Mouse (Mus musculus) skeletal muscle tissue, adult 2 months (tissue): ENCODE results near the gene Tmem81.
"Not testable (repeated sequence)": the region's sequence is repeated elsewhere in the genome, so short reads cannot be mapped to it uniquely, and the experiment has no call there.

Experiments
- DNase-seq: peaks from one replicate; pipeline ENCODE4 v3.0.0-alpha.2; 2012; ENCODE audit warnings: low read depth, low spot score

Gene Tmem81

GRCm38 (mm10) chr1:132506058-132506457, at the start of gene Tmem81:
TSS of gene Tmem81 (plus strand) at chr1:132506230.
- DNase-seq = no peak

DNA sequence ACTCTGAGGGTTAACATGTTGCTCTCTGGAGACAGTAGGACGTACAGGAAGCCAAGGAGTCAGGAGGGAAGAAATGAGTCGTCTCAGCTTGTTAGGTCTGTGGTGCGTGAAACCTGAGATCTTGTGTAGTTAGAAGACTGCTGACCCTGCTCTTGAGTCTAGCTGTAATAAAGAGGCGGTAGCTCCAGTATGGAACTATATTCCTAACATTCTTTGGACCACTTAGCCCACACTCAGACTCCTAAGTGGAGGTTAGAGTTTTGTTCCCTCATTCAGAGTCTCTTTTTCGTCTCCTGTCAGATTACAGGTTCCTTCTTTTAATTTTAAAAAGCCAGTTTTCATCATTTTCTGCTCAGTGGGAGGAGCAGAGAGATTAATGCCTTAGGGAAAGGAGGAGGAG, 41.4 kb upstream of the Tmem81 start:
- DNase-seq = no peak

DNA sequence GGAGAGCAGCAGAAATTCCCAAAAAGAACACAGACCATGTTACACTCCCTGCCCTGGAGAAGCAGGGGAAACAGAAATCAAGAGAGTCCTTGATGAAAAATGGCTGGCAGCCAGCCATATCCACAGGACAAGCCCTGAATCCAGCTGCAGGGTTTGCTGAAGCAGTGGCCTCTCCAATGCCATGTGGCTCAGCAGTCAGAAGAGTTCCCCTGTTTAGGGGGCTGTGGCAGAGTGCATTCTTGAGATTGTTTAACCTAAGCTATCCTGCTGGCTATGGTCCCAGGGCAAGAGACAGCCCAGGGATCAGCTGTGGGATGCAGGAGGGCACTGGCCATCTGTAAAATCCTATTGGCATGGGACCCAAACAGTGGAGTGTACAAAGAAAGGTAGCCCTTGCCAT, 37.1 kb upstream of the Tmem81 start:
- no peak for DNase-seq

- no peak for DNase-seq
Observed at GRCm38 (mm10) chr1:132469519-132469918, 36.5 kb upstream of the Tmem81 start.

DNA sequence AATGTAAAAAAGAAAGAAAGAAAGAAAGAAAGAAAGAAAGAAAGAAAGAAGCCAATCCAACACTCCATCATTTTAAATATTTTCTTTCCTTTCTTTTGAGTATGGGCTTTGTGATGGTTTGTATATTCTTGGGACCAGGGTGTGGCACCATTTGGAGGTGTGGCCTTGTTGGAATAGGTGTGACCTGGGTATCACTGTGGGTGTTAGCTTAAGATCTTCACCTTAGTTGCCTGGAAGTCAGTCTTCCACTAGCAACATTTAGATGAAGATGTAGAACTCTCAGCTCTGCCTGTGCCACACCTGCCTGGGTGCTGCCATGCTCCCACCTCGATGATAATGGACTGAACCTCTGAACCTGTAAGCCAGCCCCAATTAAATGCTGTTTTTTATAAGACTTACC, 36.0 kb upstream of the Tmem81 start:
- not testable (repeated sequence) for DNase-seq

DNA sequence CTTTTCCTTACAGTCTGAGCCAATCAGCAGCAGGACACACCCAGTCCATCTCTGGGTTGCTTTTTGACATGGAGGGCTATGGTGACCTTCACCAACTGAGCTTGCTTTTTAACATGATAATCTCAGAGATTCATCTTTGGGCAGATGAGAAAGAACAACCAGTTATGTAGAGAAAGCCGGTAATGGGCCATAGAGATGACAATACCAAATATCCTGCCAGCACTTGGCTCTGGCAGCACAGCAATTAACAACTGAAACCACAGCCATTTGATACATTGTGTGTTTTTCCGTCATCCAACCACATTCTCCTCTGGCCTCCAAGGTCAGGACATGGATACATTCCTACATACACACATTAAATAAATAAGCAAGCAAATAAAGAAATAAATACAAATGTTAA, 35.0 kb upstream of the Tmem81 start:
- DNase-seq = no peak

- no peak for DNase-seq
Observed at GRCm38 (mm10) chr1:132471499-132471898, 34.5 kb upstream of the Tmem81 start.

GRCm38 (mm10) chr1:132472537-132472936, 33.5 kb upstream of the Tmem81 start:
- DNase-seq = no peak

DNA sequence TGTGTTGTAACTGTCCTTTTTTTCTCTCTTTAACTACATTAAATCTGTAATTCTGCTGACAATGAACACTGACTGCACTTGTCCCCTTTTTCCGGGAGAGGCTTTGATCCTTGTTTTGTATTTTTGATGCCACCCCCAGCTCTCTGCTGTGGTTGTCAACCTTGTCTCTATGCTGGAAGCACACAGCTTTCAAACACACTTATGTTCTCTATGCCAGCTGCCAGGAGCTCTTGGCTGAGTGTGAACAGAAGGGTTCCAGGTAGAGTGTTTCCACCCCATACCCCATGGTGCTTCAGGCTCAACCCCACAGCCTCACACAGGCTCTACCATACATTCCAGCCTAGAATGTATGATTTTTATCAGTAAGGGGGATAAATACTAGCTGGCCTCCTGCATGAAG, 31.5 kb upstream of the Tmem81 start:
- DNase-seq = no peak

DNA sequence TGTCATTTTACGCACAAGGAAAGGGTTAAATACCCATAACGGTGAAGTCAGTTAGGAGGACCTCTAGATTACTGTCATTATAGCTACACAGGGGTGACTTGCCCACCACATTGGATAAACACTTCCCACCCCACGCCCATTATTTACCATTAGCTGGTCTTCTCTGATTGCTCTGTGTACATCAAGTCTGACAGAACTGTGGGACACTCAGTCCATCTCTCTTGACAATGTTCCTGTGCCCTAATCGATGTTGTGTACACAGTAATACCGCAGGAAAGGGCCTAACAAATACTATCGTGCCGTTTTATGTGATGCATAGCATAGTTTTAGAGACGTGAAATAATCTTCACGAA, 29.5 kb upstream of the Tmem81 start:
- no peak for DNase-seq

DNA sequence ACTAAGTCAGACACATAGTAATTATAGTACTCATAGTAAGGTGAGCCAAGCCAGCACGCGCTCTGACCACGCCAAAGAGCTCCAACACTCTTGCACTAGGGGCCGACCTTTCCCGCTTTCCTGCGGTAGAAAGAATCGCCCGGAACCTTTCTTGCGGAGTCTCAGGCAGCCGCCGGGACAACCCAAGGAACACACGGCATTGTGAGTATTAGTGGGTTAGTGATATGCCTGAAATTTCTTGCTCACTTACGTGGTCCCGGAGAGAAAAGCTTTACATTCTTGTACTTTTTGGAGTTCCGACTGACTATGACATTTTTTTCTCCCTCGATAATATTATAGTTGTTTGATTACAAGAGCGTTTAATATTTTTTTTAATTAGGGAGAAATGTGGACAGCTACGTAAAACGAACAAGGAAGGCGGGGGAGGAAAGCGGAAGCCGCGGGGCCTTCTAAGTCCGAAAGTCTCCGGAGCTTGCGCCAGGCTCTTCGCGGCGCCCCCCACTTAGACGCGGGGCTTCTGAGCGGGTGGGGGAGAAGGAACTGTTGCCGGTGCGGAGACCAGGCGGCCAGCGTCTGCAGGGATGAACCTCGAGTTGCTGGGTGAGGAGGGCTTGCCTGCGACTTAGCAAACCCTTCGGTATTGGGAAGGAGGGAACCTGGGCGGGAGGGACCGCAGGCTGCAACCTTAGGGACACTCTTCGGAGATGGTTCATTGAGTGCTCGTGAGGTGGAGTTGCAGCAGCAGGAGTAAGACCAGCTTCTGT, 28.9 kb upstream of the Tmem81 start, which contains the start of gene Rbbp5:
TSS of gene Rbbp5 (plus strand) at position 438 of the 764 bp plus-strand sequence.
- peak; percentile 84 for DNase-seq

- DNase-seq = no peak
Observed at GRCm38 (mm10) chr1:132479438-132479837, 26.6 kb upstream of the Tmem81 start.

DNA sequence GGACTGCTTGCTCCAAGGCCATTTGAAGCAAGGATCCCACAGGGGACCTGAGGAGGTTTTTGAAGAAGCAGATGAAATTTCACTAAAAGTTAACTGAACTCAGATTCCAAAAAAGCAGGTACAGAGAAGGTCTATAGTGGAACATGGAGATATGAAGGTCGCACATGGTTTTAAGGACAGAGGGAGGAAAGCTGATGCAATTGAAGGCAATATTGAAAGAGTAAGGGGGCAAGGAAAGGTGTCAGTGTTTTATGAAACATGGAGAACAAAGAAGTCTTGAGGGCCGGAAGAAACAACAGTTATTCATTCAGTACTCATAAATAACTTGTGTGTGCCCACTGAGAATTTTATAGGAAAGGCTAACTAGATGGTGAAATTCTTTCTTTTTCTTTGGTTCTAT, 24.4 kb upstream of the Tmem81 start:
- DNase-seq = no peak

GRCm38 (mm10) chr1:132483234-132483633, 22.8 kb upstream of the Tmem81 start:
- DNase-seq = no peak

DNA sequence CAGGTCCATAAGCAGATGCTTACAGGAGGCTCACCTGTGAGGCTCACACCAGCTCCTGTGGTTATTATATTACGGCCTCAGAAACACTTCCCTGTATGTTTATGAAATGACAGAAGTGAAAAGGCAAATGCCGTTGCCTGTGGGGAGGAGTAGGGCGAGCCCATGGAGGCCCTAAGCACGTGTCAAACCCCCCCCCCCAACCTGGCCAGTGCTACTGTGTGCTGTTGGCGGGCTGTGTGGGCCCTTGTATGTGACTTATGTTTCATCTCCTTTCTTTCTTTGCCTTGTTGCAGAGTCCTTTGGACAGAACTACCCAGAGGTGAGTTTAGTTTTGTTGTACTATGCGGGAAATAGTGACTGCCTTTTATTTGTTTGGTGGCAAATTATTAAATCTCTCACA, 22.3 kb upstream of the Tmem81 start:
- no peak for DNase-seq

DNA sequence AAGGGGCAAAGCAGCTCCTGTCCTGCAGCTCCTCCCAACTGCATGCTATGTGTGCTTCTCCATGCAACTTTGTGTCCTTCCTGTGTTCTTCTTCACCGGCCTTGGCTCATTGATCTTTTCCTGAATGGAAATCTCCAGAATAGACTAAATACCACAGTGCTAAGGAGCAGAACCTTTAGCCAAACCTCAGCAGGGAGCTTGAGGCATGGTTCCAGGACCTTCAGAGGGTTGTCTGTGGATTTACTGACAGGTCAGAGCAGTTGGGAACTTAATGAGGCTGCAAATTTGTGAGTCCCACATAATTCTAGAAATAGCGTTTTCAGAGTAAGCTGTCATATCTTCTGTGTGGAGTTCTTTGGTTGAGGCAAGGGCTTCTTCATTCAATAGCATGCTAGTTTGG, 5.5 kb upstream of the Tmem81 start:
- no peak for DNase-seq

DNA sequence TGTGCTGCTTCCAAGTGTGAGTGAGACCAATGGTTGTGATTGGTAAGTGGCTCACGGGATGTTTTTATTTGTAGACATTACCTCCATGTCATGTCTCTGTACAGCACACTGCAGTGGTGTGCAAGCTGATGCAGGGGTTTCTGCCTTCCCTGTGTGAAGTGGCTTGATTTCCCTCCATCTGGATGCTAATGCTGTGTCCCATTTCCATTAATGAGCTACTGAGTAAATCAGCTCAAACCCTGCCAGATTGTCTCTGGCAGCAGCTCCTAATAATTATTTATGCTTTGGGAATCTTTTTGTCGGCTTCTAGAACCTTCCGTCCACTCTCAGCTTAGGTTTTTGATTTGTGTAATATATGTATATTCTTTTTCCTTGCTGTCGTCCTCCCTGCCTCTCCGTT, 875 bp upstream of the Tmem81 start:
- no peak for DNase-seq

GRCm38 (mm10) chr1:132506656-132507055, 626 bp downstream of the Tmem81 start:
- DNase-seq = no peak

GRCm38 (mm10) chr1:132509771-132510170, 3.7 kb downstream of the Tmem81 start:
- no peak for DNase-seq

DNA sequence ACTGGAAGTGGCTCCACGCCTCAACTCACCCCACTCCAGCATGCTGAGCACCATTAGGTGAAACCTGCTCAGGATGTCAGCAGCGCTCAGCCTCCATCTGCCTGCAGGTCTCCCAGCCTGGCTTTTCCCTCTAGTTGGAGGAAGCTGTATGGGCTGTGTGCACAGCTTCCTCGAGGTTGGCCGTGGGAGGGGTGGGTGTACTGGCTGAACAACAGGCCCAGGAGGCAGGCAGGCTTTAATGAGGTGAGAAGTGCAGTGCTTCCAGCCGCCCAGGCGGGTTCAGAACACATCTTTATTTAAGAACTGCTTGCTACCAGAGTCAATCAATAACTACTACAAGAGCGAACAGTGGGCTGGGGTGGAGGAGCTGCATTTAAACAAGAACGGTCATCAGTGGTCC, 5.5 kb downstream of the Tmem81 start:
- no peak for DNase-seq

GRCm38 (mm10) chr1:132512106-132512505, 6.1 kb downstream of the Tmem81 start:
- DNase-seq = no peak

GRCm38 (mm10) chr1:132515339-132515738, 9.3 kb downstream of the Tmem81 start:
- DNase-seq = no peak

DNA sequence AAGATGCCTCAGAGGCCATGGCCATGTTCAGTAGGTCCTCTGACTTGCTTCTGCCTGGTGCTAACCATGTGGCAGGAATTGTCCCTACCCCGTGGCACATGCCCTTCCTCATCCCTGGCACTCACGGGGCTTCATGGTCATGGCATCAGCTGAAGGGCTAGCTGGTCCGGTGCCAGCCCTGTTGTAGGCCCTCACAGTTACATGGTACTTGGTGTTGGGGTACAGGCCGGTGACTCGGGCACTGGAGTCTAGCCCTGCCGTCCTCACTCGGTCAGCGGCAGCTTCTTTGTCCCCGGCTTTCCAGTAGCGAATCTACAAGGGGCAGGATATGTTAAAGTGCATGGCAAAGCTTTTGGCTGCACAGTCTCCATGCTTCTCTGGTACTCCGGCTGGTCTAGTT, 10.7 kb downstream of the Tmem81 start:
- DNase-seq = no peak

GRCm38 (mm10) chr1:132518621-132519020, 12.6 kb downstream of the Tmem81 start:
- no peak for DNase-seq
